Comparison of ENCODE assay signal across 20 mouse cellular contexts in the genomic region with DNA sequence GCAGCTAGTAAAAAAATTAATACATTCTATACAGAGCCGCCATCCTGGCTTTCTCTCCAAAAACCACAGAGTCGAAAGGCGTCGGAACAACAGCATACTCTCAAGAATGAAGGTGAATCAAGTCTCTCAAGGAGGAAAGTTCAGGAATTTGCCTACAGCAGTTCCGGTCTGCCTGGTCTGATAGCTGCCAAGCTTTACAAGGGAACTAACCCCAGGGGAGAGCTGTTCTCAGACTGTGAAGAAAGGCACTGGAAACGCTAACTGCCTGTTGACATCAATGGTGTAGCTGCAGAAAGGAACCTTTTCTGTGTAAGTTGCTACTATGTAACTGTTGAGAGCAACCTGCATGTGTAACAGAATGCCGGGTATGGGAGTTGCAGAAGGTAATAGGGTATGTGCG. TPM values are rescaled to one million over a fixed set of nuclear protein-coding genes. Genes with fewer than 3 reads are reported as not detected.
DNase-seq lines count a peak whose midpoint lies in the region; ATAC-seq and TF ChIP-seq lines count a peak whose summit lies in the region.
"Had no signal": no experiment of that assay in that cellular context is flagged by ENCODE, and none has a peak within 500 bp of the region (broad histone marks: within the 10 kb centered on the region; RNA-seq: fewer than 3 reads in every experiment).

No protein-coding gene starts in this region.

- intact Hi-C loops in left cerebral cortex, postnatal 25 days (cut with DNase I), result no loop called here

- no peak overlapping the region for H3K4me3 ChIP-seq in hindbrain, postnatal 0 days (ENCODE audit: low read length)
- H3K4me3 ChIP-seq in hindbrain, embryonic 12.5 days, result no peak overlapping the region
- no peak overlapping the region for H3K4me3 ChIP-seq in midbrain, postnatal 0 days (ENCODE audit: low read depth, low read length)
- no peak overlapping the region for H3K4me3 ChIP-seq in midbrain, embryonic 16.5 days (ENCODE audit: low read depth, low read length)
- H3K4me3 ChIP-seq: erythroblast, embryonic 14.5 days; heart, embryonic 15.5 days; hindbrain, embryonic 10.5 days; midbrain, embryonic 12.5 days had no signal

- no peak overlapping the region for H3K9ac ChIP-seq in hindbrain, postnatal 0 days (replicated peaks; ENCODE audit: low read length)
- no peak overlapping the region for H3K9ac ChIP-seq in hindbrain, embryonic 12.5 days
- H3K9ac ChIP-seq in midbrain, postnatal 0 days (replicated peaks; ENCODE audit: low read length, poor library complexity, severe bottlenecking), result no peak overlapping the region
- H3K9ac ChIP-seq in midbrain, embryonic 16.5 days (ENCODE audit: low read depth, low read length), result no peak overlapping the region
- H3K9ac ChIP-seq: heart, embryonic 15.5 days; midbrain, embryonic 12.5 days had no signal

- no peaks in the 10 kb centered on the region for H3K9me3 ChIP-seq in hindbrain, postnatal 0 days (ENCODE audit: low read length)
- H3K9me3 ChIP-seq in hindbrain, embryonic 12.5 days (replicated peaks), result no peaks in the 10 kb centered on the region
- no peaks in the 10 kb centered on the region for H3K9me3 ChIP-seq in midbrain, postnatal 0 days (ENCODE audit: low read length)
- no peaks in the 10 kb centered on the region for H3K9me3 ChIP-seq in midbrain, embryonic 16.5 days (replicated peaks; ENCODE audit: control insufficient read depth, low read length, poor library complexity, severe bottlenecking)
- H3K9me3 ChIP-seq: G1E; heart, embryonic 15.5 days; hindbrain, embryonic 10.5 days; midbrain, embryonic 12.5 days had no signal

- ATAC-seq in hindbrain, postnatal 0 days, result no peak
- no peak for ATAC-seq in hindbrain, embryonic 12.5 days (ENCODE audit: low FRiP score)
- ATAC-seq in midbrain, postnatal 0 days (ENCODE audit: low FRiP score), result no peak
- ATAC-seq in midbrain, embryonic 16.5 days, result no peak
- ATAC-seq: CD4-positive, CD25-positive, alpha-beta regulatory T cell, adult 4 months; forebrain, embryonic 16.5 days; inflammation-experienced regulatory T-cells, adult 6 months had no signal

- no peaks in the 10 kb centered on the region for H3K27me3 ChIP-seq in hindbrain, postnatal 0 days (ENCODE audit: insufficient read depth, low read length)
- H3K27me3 ChIP-seq in hindbrain, embryonic 12.5 days, result no peaks in the 10 kb centered on the region
- no peaks in the 10 kb centered on the region for H3K27me3 ChIP-seq in midbrain, postnatal 0 days (ENCODE audit: insufficient read depth, low read length)
- no peaks in the 10 kb centered on the region for H3K27me3 ChIP-seq in midbrain, embryonic 16.5 days (ENCODE audit: control insufficient read depth, insufficient read depth, low read depth, low read length)
- H3K27me3 ChIP-seq: heart, embryonic 15.5 days; midbrain, embryonic 12.5 days had no signal

- H3K36me3 ChIP-seq in hindbrain, postnatal 0 days (ENCODE audit: insufficient read depth, low read length), result no peaks in the 10 kb centered on the region
- H3K36me3 ChIP-seq in hindbrain, embryonic 12.5 days, result no peaks in the 10 kb centered on the region
- no peaks in the 10 kb centered on the region for H3K36me3 ChIP-seq in midbrain, postnatal 0 days (ENCODE audit: insufficient read depth, low read length)
- H3K36me3 ChIP-seq in midbrain, embryonic 16.5 days (ENCODE audit: control insufficient read depth, insufficient read depth, low read length), result no peaks in the 10 kb centered on the region
- H3K36me3 ChIP-seq: G1E; heart, embryonic 15.5 days; hindbrain, embryonic 10.5 days; midbrain, embryonic 12.5 days had no signal

- WGBS in hindbrain, postnatal 0 days, result 68% methylated on average over 8 of the region's 8 CpGs
- WGBS in hindbrain, embryonic 12.5 days, result 65% methylated on average over 8 of the region's 8 CpGs
- 70% methylated on average over 8 of the region's 8 CpGs for WGBS in midbrain, postnatal 0 days
- 75% methylated on average over 8 of the region's 8 CpGs for WGBS in midbrain, embryonic 16.5 days

- peak; percentile 6 for DNase-seq in hindbrain, postnatal 0 days (ENCODE audit: low spot score)
- DNase-seq in midbrain, postnatal 0 days (ENCODE audit: low spot score), result peak; percentile 22
- DNase-seq in fat pad, adult 2 months (ENCODE audit: extremely low read depth, low read depth, low spot score), result peak; percentile 87
- no peak for DNase-seq in thymus, adult 18-20 months
- DNase-seq in left cerebral cortex, postnatal 25 days (ENCODE audit: low spot score in 2 of 2), result no peak
- DNase-seq: adrenal gland, adult 8-10 months; cerebellum, adult 8-10 months; lung, adult 2 months; lung, postnatal 36 days had no signal

- H3K27ac ChIP-seq in hindbrain, postnatal 0 days, result no peak overlapping the region
- H3K27ac ChIP-seq in hindbrain, embryonic 12.5 days, result no peak overlapping the region
- H3K27ac ChIP-seq in midbrain, postnatal 0 days (ENCODE audit: low read depth, low read length), result no peak overlapping the region
- no peak overlapping the region for H3K27ac ChIP-seq in midbrain, embryonic 16.5 days (ENCODE audit: low read length)
- H3K27ac ChIP-seq: heart, embryonic 15.5 days; hindbrain, embryonic 10.5 days; midbrain, embryonic 12.5 days had no signal

- H3K4me2 ChIP-seq in hindbrain, postnatal 0 days (ENCODE audit: low read depth, low read length), result no peak overlapping the region
- no peak overlapping the region for H3K4me2 ChIP-seq in hindbrain, embryonic 12.5 days (replicated peaks)
- H3K4me2 ChIP-seq in midbrain, postnatal 0 days (ENCODE audit: low read depth, low read length, poor library complexity, severe bottlenecking), result no peak overlapping the region
- H3K4me2 ChIP-seq in midbrain, embryonic 16.5 days (ENCODE audit: low read length), result no peak overlapping the region
- H3K4me2 ChIP-seq: heart, embryonic 15.5 days; liver, embryonic 11.5 days; midbrain, embryonic 12.5 days had no signal

- no peak for TF ChIP-seq CTCF in hindbrain, postnatal 0 days (IDR thresholded peaks at IDR 0.05; ENCODE audit: low read depth)
- TF ChIP-seq CTCF in midbrain, postnatal 0 days (IDR thresholded peaks at IDR 0.05), result no peak

- H3K4me1 ChIP-seq in hindbrain, postnatal 0 days (ENCODE audit: insufficient read depth, low read length), result no peaks in the 10 kb centered on the region
- no peaks in the 10 kb centered on the region for H3K4me1 ChIP-seq in hindbrain, embryonic 12.5 days
- no peaks in the 10 kb centered on the region for H3K4me1 ChIP-seq in midbrain, postnatal 0 days (ENCODE audit: insufficient read depth, low read length)
- H3K4me1 ChIP-seq in midbrain, embryonic 16.5 days (ENCODE audit: control insufficient read depth, insufficient read depth, low read length), result 0 out of 2 replicates have a peak, but pooled peaks cover 2% of the 10 kb centered on the region
- H3K4me1 ChIP-seq: midbrain, embryonic 12.5 days had no signal

RNA-seq across cellular contexts. Expression of gene Cycs, which starts 34.4 kb away (rescaled TPM):
- 24.5 and 25.6 TPM in 2 replicates for total RNA-seq in hindbrain, postnatal 0 days (2014; rRNA removed)
- polyA plus RNA-seq in hindbrain, postnatal 0 days (2015; fragmentation: Nextera tagmentation; extraction: Ambion mirVana), result 94.0 TPM in 2 replicates
- polyA plus RNA-seq in hindbrain, embryonic 12.5 days (2016; fragmentation: Nextera tagmentation; extraction: Ambion mirVana), result 59.7 and 65.1 TPM in 2 replicates
- total RNA-seq in midbrain, postnatal 0 days (2014; rRNA removed), result 37.0 and 46.2 TPM in 2 replicates
- polyA plus RNA-seq in midbrain, postnatal 0 days (2015; fragmentation: Nextera tagmentation; extraction: Ambion mirVana), result 82.3 and 83.3 TPM in 2 replicates
- polyA plus RNA-seq in midbrain, embryonic 16.5 days (2015; fragmentation: Nextera tagmentation; extraction: Ambion mirVana), result 68.8 and 73.5 TPM in 2 replicates
- 10 to 100 TPM; 45.3 to 47.7 TPM for total RNA-seq in left cerebral cortex, postnatal 25 days (2021)

Comparison
In these comparisons a context has a peak if more than half of its experiments do, and no peak if none do; other contexts are left out.
1. DNase-seq: peak in hindbrain, postnatal 0 days (single experiment), midbrain, postnatal 0 days (single experiment) and fat pad, adult 2 months (single experiment); none in thymus, adult 18-20 months (0 of 2) and left cerebral cortex, postnatal 25 days (0 of 2).